Mouse (Mus musculus): ENCODE data around the gene Osm. TPM values are rescaled to one million over a fixed set of nuclear protein-coding genes. Genes with fewer than 3 reads are reported as not detected.

Gene Osm
- total RNA-seq, 1 experiment from 2014 or later, result 22.8 TPM

DNA sequence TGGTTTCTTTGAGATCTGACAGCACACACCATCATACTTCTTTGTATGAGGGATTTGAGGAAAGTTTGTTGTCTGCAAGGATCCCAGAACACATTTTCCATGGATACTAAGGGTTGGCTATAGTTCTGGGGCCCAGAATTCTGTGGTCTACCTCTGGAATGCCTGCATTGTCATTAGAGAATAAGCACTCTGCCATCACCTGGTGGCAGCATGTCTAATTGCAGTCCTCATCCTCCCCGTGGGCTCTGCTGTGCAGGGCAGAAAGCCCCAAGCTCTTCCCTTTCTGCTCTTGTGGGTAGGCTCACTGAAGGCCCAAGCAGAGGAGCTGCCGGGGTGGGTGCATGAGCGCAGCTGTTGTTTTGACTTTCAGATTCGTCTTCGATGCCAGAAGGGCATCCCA, 26.7 kb upstream of the Osm start:
- no peak; a peak in 1 of 4 replicates for ATAC-seq (replicated peaks in 1 of 2; ENCODE audit: insufficient read depth in 1 of 2, low FRiP score in 2 of 2, low TSS enrichment in 1 of 2, low read depth in 1 of 2, poor library complexity in 2 of 2, severe bottlenecking in 2 of 2)

DNA sequence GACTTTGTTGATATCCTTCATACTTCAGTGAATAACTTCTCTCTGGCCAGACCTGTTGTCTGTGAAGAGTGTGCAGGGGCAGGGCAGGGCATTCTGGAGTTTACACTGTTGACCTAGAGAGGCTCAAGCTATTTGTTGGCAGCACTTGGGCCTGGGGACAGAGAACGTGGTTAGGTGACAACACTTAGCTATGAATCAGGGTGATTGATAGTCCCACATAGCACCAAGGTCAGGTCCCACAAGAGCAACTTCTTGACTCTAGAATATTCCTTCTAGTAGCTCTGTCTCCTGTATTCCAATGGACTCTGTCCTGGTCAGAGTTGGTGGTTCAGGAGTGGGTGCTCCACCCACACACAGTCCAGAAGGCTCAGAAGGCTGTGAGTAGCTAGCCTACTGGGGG, 25.4 kb upstream of the Osm start:
- no peak for ATAC-seq (replicated peaks in 1 of 2; ENCODE audit: insufficient read depth in 1 of 2, low FRiP score in 2 of 2, low TSS enrichment in 1 of 2, low read depth in 1 of 2, poor library complexity in 2 of 2, severe bottlenecking in 2 of 2)

DNA sequence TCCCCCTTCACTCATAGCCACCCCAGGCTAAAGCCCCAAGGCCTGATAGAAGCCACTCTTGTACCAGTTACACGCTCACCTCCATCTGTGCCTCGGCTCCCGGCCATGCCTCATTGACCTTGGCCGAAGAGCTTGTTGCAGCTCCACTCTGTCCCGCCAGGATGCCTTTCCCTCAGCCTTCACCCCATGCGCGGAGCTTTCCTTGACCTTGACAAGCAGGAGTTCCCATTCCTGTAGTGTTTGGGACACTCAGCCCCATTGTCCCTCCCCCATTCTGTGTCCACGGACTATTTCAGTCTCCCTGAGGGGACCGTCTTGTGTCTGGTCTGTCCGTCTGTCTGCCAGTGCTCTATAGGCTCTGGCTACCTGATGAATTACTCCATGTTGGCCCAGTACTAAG, 23.1 kb upstream of the Osm start:
- no peak for ATAC-seq (replicated peaks in 1 of 2; ENCODE audit: insufficient read depth in 1 of 2, low FRiP score in 2 of 2, low TSS enrichment in 1 of 2, low read depth in 1 of 2, poor library complexity in 2 of 2, severe bottlenecking in 2 of 2)

DNA sequence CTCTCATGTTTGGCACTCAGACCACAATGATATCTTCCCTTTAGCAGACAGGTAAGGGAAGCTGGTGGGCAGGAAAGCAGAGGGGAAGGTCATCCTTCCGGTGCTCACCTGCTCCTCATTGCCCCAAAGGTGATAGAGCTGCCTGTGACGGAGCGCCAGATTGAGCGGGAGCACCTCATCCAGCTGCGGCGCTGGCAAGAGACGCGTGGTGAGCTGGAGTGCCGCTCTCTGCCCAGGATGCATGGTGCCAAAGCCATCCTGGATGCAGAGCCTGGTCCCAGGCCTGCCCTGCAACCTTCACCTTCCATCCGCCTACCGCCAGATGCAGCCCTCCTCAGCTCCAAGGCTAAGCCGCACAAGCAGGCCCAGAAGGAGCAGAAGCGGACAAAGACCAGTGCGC, 21.6 kb upstream of the Osm start:
- ATAC-seq (replicated peaks in 1 of 2; ENCODE audit: insufficient read depth in 1 of 2, low FRiP score in 2 of 2, low TSS enrichment in 1 of 2, low read depth in 1 of 2, poor library complexity in 2 of 2, severe bottlenecking in 2 of 2), result no peak

DNA sequence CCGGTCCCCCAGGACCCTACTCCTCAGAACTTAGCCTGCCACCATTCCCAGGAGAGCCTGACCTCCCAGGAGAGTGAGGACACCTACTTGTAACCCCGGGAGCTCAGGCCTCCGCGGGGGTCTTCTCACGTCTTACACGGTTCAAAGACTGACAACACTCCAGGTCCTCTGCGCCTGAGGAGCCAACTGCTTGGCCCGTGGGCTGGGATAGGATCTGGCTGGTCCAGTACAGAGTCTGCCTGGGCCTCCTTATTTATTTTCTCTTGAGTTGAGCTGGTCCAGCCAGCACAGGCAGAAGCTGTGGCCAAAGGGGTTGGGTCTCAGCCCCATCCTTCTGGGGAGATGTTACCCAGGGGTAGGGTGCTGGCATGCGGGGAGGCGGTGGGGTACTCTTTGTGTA, 21.2 kb upstream of the Osm start:
- no peak for ATAC-seq (replicated peaks in 1 of 2; ENCODE audit: insufficient read depth in 1 of 2, low FRiP score in 2 of 2, low TSS enrichment in 1 of 2, low read depth in 1 of 2, poor library complexity in 2 of 2, severe bottlenecking in 2 of 2)

DNA sequence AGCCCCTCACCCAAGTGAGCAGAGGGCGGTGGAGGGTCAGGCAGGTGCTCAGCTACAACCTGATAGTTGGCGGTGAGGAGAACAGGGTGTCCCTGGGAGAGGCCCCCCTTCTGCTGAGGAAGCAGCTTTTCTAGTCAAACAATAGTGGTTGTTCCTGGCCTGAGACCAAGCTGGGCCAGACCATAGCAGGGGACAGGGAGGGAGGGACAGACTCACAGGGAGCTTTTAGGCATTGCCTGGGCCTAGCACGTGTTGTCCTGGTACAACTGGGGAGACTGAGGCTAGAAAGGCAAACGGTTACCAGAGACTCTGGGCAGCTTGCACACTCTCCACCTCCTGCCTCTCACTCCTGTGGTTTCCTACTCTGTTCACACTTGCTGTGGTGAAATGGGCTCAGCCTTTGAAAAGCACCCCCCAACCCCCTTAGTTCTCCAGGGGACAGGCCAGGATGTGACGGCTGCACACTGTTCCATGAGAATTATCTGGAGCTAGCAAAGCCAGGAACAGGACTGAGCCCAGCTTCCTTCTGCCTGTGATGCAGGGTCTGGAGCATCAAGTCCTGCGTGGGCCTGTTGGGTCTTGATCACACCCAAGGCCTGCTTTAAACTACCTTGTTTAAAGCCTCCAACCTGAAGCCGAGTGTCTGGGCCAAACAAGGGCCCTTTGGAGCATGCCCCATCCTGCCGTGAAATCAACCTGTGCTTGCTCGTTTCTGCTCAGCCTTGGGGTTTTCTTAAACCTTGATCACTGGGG, 19.8 kb upstream of the Osm start:
- ATAC-seq (replicated peaks in 1 of 2; ENCODE audit: insufficient read depth in 1 of 2, low FRiP score in 2 of 2, low TSS enrichment in 1 of 2, low read depth in 1 of 2, poor library complexity in 2 of 2, severe bottlenecking in 2 of 2), result peak; percentile 26 to 30; a peak in 3 of 4 replicates

DNA sequence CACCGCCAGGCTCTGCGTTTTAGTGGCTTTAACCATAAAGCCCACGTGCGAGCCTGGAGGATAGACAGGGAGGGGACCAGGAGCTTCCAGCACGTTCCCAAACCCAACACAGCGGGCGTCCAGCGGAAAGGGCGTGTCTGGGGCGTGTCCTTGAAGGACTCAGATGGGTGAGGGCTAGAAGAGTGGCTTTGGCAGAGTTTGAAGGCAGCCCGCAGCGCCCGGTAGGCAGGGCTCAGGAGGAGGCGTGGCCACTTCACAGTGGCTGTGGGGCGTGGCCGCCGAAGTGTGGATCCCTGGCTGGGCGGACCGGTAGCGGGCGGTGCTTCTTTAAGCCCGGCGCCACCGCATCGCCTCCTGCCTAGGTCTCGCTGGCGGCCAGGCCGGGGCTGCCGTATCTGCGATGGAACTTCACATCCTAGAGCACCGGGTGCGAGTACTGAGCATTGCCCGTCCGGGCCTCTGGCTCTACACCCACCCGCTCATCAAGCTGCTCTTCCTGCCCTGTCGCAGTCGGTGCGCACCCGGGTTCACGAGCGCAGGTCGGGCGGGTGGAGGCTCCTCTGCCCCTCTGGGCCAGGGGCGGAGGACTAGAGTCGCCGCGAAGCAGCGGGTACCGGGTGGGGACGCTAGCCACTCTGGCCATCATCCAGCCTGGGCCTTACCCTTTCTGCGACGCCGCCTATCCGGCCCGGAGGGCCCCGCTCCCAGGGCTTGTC, 18.1 kb upstream of the Osm start, which contains the start of gene Castor1:
TSS of gene Castor1 (plus strand) at position 312 of the 716 bp plus-strand sequence.
- ATAC-seq (replicated peaks in 1 of 2; ENCODE audit: insufficient read depth in 1 of 2, low FRiP score in 2 of 2, low TSS enrichment in 1 of 2, low read depth in 1 of 2, poor library complexity in 2 of 2, severe bottlenecking in 2 of 2), result peak; percentile 80 to 86

DNA sequence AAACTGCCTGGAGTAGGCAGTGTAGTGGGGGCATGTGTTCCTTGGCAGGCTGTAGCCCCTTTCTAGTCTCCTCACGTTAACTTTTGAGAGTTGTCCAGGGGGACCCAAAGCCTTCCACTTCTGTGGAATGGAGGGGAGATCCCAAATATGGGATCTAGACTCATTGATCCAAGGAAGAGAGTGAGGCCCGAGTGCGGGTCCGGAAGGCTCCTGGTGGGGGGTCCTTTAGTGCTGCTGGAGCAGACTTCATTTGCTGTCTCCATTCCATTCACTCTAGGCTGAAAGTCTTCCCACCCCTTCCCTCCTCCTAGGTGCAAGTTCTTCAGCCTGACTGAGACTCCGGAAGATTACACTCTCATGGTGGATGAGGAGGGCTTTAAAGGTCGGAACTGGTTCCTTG, 17.6 kb upstream of the Osm start:
- no peak for ATAC-seq (replicated peaks in 1 of 2; ENCODE audit: insufficient read depth in 1 of 2, low FRiP score in 2 of 2, low TSS enrichment in 1 of 2, low read depth in 1 of 2, poor library complexity in 2 of 2, severe bottlenecking in 2 of 2)

DNA sequence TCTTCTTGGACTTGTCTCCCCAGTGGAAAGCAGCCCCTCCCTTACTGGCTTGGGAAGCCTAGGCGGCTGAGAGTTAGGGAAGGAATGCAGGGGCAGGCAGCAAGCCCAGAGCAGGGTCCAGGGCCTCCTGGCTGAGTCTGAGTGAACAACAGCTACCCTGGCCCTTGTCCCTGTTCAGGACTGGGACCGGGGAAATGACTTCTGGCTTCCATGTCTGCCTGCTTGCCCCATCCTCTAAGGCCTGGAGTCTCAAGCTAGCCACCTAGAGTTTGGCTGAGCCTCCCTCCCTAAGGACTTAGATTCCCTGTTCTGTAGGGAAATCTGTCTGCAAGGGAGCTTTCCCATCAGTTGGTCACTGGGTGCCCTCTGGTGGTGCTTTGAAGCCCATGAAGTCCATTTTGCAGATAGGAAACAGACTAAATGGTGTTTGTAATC, 16.9 kb upstream of the Osm start:
- ATAC-seq (replicated peaks in 1 of 2; ENCODE audit: insufficient read depth in 1 of 2, low FRiP score in 2 of 2, low TSS enrichment in 1 of 2, low read depth in 1 of 2, poor library complexity in 2 of 2, severe bottlenecking in 2 of 2), result no peak

DNA sequence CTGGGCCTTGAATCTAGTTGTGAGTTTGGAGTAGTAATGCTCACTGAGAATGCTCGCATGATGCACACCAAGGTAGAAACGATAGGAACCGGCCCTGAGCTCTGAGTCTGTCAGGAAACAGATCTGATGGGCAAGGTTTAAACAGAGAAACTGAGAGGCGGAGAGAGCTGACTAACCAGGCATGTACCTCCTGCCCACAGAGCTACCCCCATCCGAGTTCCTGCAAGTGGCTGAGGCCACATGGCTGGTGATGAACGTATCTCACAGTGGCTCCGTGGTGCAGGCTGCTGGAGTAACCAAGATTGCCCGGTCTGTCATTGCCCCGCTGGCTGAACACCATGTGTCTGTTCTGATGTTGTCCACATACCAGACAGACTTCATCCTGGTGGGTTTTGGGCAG, 16.3 kb upstream of the Osm start:
- ATAC-seq (replicated peaks in 1 of 2; ENCODE audit: insufficient read depth in 1 of 2, low FRiP score in 2 of 2, low TSS enrichment in 1 of 2, low read depth in 1 of 2, poor library complexity in 2 of 2, severe bottlenecking in 2 of 2), result no peak

DNA sequence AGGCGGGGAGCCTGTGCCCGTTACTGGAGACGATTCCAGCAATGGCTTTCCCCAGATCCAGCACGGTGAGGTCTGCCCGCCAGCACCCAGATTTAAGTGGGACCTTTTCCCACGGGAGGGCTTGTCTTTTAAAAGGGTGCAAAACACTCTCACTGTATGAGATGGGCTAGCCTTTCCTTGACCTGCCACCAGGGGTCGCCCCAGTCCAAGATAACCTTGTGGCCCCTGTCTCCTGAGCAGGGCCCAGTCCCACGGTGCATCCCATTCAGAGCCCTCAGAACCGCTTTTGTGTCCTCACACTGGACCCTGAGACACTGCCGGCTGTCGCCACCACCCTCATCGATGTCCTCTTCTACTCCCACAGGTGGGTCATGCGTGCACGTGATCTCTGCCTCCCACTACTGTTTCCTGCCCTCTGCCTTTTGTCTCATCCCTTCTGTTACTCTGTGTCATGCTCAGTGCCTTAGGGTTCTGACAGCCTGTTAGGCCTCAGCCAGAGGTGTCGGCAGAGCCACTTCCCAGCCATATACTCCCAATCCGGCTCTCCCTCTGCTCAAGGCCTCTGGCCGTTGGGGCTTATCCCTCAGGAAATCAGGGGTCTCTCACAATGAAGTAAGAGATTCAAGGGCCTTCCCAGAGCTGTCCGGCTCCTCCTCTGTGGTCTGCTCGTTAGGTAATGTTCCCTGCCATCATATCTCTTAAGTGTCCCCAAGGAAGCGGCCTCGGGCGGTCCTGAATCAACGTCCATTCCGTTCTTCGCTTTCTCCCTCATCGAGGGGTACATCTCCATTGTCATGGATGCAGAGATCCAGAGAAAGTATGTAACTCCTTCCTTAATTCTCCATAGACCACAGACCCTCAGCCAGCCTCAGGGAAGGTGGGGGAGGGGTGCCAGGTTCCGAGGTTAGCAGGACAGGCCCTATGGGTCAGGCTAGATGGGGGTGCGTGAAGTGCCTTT, 15.5 kb upstream of the Osm start:
- peak; percentile 42 to 54; a peak in 2 of 4 replicates for ATAC-seq (replicated peaks in 1 of 2; ENCODE audit: insufficient read depth in 1 of 2, low FRiP score in 2 of 2, low TSS enrichment in 1 of 2, low read depth in 1 of 2, poor library complexity in 2 of 2, severe bottlenecking in 2 of 2)

DNA sequence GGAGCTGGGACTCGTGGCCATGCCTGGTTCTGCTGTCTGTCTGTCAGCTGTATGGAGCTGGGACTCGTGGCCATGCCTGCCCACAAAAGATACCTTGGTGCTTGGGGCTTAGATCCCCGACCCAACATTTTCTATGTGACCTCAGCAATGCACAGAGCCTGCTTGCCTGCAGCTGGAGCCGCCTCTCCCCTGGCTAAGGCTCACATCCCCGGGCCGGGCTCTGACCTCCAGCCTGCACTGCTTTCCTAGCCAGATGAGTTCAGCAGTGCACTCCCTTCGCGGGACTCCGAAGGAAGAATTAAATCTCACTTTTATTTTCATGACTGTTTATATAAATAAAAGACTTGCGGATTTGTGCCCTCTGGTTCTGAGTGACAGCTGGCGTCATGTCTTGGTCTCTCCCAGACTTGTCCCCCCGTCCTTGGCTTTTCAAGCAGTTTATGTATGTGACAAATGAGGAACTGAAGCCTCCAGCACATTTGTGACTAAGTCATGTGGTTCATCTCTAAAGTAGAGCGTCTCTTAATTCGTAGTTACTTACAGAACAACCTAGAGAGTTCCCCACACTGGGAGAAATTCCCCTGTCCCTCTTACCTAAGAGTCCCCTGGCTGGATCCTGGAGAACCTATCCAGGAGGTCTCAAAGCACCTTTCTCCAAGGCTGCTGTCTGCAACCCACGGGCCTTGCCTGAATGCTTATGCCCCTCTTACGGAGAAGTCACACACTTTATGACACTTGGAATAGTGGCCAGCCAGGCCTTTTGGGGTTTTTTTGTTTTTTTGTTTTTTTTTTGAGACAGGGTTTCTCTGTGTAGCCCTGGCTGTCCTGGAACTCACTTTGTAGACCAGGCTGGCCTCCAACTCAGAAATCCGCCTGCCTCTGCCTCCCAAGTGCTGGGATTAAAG, 13.9 kb upstream of the Osm start:
- peak in 1 of 2 experiments; percentile 12; a peak in 2 of 4 replicates for ATAC-seq (replicated peaks in 1 of 2; ENCODE audit: insufficient read depth in 1 of 2, low FRiP score in 2 of 2, low TSS enrichment in 1 of 2, low read depth in 1 of 2, poor library complexity in 2 of 2, severe bottlenecking in 2 of 2)

DNA sequence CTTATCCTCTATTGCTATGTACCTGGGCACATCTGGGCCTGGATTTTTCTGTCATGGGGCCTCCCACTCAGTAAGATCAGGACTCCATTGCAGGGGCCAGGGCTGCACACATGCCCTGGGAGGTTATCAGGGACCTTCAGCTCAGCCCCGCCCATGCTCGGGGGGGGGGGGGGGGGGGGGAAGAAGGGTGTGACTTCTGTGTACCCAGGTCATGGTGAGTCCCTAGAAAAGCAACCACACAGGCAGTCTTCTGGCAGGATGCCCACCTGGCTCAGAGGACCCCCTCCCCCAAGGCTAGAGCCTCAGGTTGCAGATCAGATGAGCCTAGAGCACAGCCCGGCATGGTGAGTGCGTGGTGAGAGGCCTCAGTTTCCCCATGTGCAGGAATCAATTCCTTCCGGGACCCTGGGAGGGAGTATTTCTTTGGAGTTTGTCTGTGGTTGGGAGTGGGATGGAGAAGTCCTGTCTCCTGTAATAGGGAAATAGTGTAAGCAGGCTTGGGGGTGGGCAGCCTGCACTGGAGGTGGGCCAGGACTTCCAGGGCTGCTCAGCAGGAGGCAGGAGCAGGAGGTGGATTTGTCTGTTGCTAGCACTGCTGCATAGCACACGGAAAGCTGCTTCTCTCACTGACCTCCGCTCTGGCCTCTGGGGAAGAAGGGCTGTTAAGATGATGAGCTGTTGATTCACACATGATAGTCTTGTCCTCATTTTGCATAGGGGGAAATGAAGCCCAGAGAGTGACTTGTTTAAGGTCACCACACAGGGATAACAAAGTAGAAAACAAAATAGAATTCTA, 12.6 kb upstream of the Osm start:
- ATAC-seq (replicated peaks in 1 of 2; ENCODE audit: insufficient read depth in 1 of 2, low FRiP score in 2 of 2, low TSS enrichment in 1 of 2, low read depth in 1 of 2, poor library complexity in 2 of 2, severe bottlenecking in 2 of 2), result no peak

DNA sequence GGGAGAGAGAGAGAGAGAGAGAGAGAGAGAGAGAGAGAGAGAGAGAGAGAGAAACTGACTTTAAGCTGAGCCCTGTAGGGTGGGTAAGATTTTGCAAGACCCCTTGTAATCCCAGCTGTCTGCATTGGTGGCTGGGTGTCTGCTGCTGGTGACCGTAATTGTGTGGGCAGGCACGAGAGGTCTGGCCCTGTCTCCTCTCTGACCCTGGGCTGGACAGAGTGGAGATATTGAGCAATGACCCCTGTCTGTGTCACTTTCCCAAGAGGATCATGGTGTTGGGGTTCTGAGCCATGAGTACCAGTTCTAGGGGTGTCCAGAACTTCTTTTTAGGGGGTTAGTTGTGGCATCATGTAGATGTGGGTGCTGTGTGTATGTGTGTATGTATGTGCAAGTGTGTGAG, 12.0 kb upstream of the Osm start:
- ATAC-seq (replicated peaks in 1 of 2; ENCODE audit: insufficient read depth in 1 of 2, low FRiP score in 2 of 2, low TSS enrichment in 1 of 2, low read depth in 1 of 2, poor library complexity in 2 of 2, severe bottlenecking in 2 of 2), result no peak

DNA sequence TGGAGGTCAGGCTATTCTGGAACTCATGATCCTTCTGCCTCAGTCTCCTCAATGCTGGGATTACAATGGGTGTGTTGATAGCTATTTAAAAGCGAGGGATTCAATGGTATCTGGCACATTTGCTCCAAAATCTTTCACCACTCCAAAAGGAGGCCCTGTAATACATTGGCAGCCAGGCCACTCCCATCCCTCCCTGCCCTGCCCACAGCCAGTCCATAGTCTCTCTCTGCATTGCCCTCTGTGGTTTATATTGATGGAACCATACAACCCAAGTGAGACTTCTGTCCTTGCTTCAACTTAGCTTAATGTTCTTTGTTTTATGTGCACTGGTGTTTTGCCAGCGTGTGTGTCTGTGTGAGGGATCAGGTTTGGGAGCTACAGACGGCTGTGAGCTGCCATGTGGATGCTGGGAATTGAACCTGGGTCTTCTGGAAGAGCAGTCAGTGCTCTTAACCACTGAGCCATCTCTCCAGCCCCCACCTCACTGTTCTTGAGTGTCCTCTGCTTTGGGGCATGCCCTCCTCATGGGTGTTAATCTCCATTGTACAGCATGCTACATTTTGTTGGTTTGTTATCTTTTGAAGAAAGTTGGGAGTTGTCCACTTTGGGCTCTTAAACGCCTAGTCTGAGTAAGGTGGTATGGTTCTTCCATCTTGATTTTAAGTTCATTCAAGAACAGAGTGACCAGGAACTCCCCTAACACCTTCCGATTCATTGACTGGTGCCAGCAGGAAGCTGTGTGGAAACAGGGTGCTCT, 9.5 kb upstream of the Osm start:
- ATAC-seq (replicated peaks in 1 of 2; ENCODE audit: insufficient read depth in 1 of 2, low FRiP score in 2 of 2, low TSS enrichment in 1 of 2, low read depth in 1 of 2, poor library complexity in 2 of 2, severe bottlenecking in 2 of 2), result no peak
